Mouse (Mus musculus) layer of hippocampus, postnatal 25 days (tissue): ENCODE results near the gene Wdr86. TPM values are rescaled to one million over a fixed set of nuclear protein-coding genes. Genes with fewer than 3 reads are reported as not detected.
"Not testable (repeated sequence)": the region's sequence is repeated elsewhere in the genome, so short reads cannot be mapped to it uniquely, and the experiment has no call there.

Source experiments
- DNase-seq, 2 experiments: peaks; one replicate each; pipeline ENCODE4 v3.0.0; 2022; ENCODE audit warnings: mixed read lengths in 2 of 2, low spot score in 1 of 2; ENCODE audit errors: extremely low spot score in 1 of 2
- total RNA-seq, 2 experiments: library from RNA; stranded (reverse); gene quantifications; 2 replicates each; pipeline ENCODE4 v1.2.3; 2021

Gene Wdr86
- total RNA-seq: 1 to 10 TPM in 1 of 2 experiments, under 1 TPM in 1; 0.79 to 1.3 TPM

DNA sequence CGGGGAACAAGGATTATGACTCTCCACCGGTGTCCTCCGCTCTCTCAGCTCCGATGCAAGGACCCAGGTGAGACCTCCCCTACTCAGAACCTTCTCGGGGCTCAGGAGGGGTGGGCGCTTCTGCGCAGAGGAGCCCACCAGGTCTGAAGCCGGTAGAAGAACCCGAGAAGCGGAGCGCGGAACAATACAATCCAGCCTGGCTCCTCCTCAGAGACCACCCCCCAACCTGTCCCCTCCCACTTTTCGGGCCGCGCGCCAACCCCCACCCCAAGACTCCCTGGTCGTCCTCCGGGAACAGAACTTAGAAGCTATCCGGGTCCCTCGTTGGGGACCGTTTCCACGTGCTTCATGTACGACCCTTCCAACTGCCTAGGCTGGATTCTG lies at the start of gene Wdr86:
Gene Wdr86, minus strand, starts transcription at position 240 of the 384 bp plus-strand sequence.
- DNase-seq: no peak

GRCm38 (mm10) chr5:24779881-24780512 lies 49.5 kb upstream of the Wdr86 start:
- DNase-seq: no peak

DNA sequence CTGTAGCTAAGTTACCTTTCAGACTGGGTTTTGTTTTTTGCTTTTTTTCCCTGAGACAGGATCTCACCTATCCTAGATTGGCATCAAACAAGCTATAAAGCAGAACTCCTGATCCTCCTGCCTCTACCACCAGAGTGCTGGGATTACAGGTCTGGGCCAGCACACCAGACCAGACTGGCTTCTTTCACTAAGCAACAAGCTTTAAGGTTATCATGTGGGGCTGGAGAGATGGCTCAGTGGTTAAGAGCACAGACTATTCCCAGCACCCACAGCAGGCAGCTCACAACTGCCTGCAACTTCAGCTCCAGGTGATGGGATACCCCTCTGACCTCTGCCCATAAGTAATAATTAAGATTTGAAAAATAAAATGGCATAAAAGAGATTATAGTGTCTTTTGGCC lies 48.8 kb upstream of the Wdr86 start:
- no peak for DNase-seq

GRCm38 (mm10) chr5:24778843-24779140 lies 48.3 kb upstream of the Wdr86 start:
- no peak for DNase-seq

DNA sequence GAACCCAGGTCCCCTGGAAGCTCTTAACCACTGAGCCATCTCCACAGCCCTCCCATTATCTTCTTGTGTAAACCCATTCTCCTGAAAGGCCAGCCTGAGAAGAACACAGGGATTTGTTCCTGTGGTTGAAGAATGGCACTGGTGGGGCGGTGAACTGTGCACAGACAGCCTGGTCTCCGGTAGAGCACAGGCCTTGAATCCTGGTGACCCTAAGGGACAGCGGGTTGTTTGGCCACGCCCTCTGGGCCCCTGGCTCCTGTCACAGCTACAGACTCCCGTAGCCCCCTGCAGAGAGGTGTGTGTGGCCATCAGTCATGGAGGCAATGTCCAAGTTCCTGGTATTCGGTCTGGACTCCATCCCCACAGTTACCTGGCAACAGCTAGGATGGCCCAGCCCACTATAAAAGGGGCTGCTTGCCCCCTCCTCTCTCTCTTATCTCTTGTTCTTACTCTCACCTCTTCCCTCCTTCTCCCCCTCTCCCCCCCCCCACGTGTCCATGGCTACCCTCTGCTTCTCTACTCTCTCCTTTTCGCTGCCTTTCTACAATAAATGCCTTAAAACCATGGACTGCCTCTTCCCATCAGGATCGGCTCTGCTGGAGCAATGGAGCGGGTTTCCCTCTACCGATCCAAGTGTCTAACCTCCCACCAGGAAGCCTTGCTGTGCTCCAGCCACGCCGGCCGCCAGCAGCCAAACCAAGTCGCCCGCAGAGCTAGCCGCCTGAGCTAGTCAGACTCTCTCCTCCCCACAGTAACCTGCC lies 47.7 kb upstream of the Wdr86 start:
- DNase-seq: no peak

- DNase-seq: no peak
Measured at GRCm38 (mm10) chr5:24776681-24777080, 46.2 kb upstream of the Wdr86 start.

GRCm38 (mm10) chr5:24774549-24774948 lies 44.0 kb upstream of the Wdr86 start:
- not testable (repeated sequence) for DNase-seq

GRCm38 (mm10) chr5:24757816-24758215 lies 27.3 kb upstream of the Wdr86 start, which contains the start of gene Crygn:
Gene Crygn (minus strand): TSS chr5:24758008.
- no peak for DNase-seq

- no peak for DNase-seq
Measured at GRCm38 (mm10) chr5:24756931-24757330, 26.4 kb upstream of the Wdr86 start.

- DNase-seq: no peak
Measured at GRCm38 (mm10) chr5:24752175-24752498, 21.6 kb upstream of the Wdr86 start.

DNA sequence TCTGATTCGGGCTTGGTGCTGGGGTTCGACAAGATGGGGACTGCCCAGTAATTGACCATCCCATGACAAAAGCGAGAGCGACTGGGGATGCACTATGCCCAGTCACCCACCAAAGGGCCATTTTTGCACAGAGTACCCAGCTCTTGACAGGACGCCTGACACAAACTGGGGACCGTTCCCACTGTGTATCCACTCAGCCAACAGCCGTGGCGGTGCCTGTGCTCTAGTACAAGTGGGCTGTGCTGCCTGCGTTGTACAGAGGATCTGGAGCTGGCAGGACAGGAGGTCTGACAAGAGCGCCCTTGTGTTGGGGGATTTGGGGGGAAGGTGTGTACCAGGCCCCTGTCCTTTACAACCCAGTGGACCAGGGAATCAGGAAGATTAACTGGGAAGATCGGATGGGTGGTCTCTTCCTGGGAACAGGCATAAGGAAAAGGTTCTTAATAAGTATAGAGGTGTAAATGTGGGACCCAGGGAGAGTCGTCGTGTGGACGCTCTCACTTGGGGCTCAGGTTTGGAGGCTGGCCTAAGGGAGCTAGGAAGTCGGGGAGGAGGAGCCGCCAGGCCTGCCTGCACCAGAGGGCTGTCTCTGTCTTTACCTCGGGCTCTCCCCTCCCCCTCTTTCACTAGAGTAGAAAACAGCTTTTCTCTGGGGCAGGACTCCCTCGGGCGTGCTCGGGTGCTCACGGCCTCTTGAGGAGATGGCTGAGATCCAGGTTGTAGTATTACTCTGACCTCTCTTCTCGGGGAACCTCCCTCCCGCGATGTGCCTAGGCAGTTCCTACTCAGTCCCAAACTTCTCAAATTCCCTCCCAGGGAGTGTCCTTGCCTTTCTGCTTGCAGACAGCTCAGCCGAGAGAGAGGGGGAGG lies 21.0 kb upstream of the Wdr86 start:
- no peak for DNase-seq

- DNase-seq: peak; percentile 80 to 86
Measured at GRCm38 (mm10) chr5:24750321-24751304, 20.1 kb upstream of the Wdr86 start.

GRCm38 (mm10) chr5:24749731-24750130 lies 19.2 kb upstream of the Wdr86 start:
- DNase-seq: no peak

GRCm38 (mm10) chr5:24747533-24747932 lies 17.0 kb upstream of the Wdr86 start:
- no peak for DNase-seq

- DNase-seq: no peak
Measured at GRCm38 (mm10) chr5:24743956-24744355, 13.4 kb upstream of the Wdr86 start.

DNA sequence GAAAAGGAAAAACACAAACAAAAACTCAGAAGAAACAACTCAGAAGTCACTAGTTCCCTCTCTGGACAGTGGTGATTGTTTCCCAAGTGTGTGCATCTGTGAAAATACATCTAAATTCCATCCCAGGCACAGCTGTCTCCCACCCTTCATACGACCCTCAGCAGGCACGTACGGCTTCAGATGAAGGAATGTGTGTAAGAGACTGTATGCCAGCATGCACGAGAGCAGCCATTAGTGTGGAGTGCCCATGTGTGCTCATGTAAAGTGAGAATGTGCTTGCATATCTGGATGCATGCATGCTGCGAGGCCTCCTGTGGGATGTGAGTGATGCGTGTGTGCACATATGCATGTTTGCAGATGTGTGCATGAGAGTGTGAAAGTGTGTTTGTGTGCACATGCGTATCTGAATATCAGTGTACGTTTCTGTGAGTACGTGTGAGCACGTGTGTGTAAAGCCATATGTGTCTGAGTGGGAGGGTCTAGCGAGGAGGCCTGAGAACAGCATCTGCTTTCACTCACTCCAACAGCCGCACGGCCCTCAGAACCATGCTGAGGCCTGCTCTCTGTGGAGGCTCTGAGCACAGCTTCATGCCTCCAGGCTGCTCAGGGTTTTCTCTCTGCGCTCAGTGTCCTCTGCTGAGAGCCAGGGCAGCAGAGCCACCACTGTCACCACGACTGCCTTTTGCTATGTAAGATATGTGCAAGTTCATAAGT lies 10.8 kb upstream of the Wdr86 start:
- no peak for DNase-seq

- DNase-seq: peak in 1 of 2 experiments; percentile 36
Measured at GRCm38 (mm10) chr5:24739141-24739753, 8.7 kb upstream of the Wdr86 start.

DNA sequence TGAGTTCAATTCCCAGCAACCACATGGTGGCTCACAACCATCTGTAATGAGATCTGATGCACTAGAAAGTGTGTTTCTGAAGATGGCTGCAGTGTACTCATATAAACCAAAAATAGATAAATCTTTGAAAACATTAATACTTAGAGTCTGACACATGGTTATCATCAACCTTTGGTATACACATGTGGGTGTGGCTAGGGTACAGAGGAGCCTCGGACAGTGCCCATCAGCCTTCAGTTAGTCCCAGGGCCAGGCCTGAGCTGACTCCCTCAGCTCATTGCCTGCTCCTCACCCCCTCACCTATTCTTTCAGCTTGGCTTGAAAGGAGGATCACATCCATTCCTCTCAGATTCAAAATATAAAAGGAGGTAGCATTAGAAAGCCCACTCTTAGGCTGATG lies 8.0 kb upstream of the Wdr86 start:
- no peak for DNase-seq

DNA sequence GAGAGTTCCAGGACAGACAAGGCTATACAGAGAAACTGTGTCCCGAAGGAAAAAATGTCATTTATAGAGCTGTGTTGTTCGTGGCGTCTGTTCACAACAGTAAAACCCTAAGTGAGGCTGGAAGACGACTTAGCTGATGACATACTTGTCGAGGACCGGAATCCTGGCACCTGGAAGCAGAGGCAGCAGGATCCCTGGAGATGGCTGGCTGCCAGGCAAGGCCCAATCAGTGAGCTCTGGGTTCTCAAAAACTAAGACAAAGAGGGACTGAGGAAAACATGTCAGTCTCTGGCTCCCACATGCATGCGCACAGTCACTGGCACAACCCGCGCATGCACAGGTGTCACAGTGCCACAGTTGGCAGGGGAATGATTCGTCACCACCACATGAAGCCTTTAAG lies 7.1 kb upstream of the Wdr86 start:
- DNase-seq: no peak
